Mouse (Mus musculus) C2C12 (cell line): ENCODE results near the gene Cacna1g.

ENCODE experiments used
- CEBPB ChIP-seq: IDR thresholded peaks from one replicate; pipeline ENCODE4 v1.6.1; 2011; ENCODE audit warnings: low read depth, mild to moderate bottlenecking, control low read depth, moderate library complexity
- CTCF ChIP-seq: IDR thresholded peaks from one replicate; pipeline ENCODE4 v1.5.1; 2011; ENCODE audit not compliant: control insufficient read depth, insufficient read depth, insufficient read length
- MYOD1 ChIP-seq: IDR thresholded peaks from one replicate; pipeline ENCODE4 v1.6.1; 2011; ENCODE audit warnings: low read depth; ENCODE audit not compliant: control insufficient read depth, insufficient read length
- MYOG ChIP-seq: IDR thresholded peaks from one replicate; pipeline ENCODE4 v1.6.1; 2011; ENCODE audit not compliant: control insufficient read depth, insufficient read length; ENCODE audit errors: extremely low read depth
- USF1 ChIP-seq: IDR thresholded peaks from one replicate; pipeline ENCODE4 v1.6.1; 2011; ENCODE audit warnings: low read depth, mild to moderate bottlenecking, control low read depth, moderate library complexity

DNA sequence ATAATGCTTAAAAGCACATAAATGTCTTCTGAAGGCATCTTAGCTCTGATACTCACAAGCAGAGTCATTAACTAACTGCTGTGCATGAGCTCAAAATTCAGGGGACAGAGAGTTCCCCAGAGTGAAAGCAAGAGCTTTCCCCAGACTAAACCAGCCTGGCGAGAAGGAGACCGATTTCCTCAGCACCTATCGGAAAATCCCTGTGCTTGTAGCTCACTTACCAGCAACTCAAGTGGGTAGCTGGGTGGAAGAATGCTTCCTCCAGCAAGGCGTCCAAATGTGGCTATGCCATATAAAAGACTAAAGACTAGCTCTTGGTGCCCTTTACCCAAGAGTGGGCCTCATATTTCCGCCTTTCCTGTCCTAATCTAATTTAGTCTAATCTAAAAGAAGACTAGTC is 71.3 kb downstream of the Cacna1g start:
- TF ChIP-seq CTCF, result no peak
- TF ChIP-seq USF1, result no peak
- TF ChIP-seq MYOG, result no peak
- TF ChIP-seq MYOD1, result no peak
- TF ChIP-seq CEBPB, result no peak
